Mouse (Mus musculus) heart, postnatal 10 days (tissue): ENCODE measurements at regions not wholly inside any gene's neighbourhood (a gene's known extent, or its start where the extent isn't known, plus 50 kb on each side); places are given as distances from the start of the nearest gene placed in this dataset.

ENCODE experiments used
- DNase-seq, 2 experiments: peaks; one replicate each; pipeline ENCODE4 v3.0.0; 2021
- intact Hi-C: fragments of 180-260 bp; cut with DNase I; formaldehyde crosslinking; loops from one replicate; pipeline ENCODE4 v1.15.1; 2025

- intact Hi-C loops, result no loop called here
- no peak for DNase-seq
Measured at GRCm38 (mm10) chr15:31979961-31980360, 197.1 kb upstream of the Tas2r119 start.

- no peak for DNase-seq
- intact Hi-C loops, result no loop called here
Measured at GRCm38 (mm10) chr15:31980791-31981190, 196.3 kb upstream of the Tas2r119 start.

GRCm38 (mm10) chr15:31987291-31987690, 189.8 kb upstream of the Tas2r119 start:
- intact Hi-C loops, result no loop called here
- DNase-seq, result no peak

GRCm38 (mm10) chr15:31989093-31989492, 188.0 kb upstream of the Tas2r119 start:
- intact Hi-C loops, result no loop called here

GRCm38 (mm10) chr15:31989593-31990290, 187.3 kb upstream of the Tas2r119 start:
- DNase-seq, result no peak
- intact Hi-C loops, result no loop called here

More at GRCm38 (mm10) chr15:31989093-31989492, 188.0 kb upstream of the Tas2r119 start:
- DNase-seq, result no peak

GRCm38 (mm10) chr15:31997996-31998395, 179.1 kb upstream of the Tas2r119 start:
- intact Hi-C loops, result no loop called here
- DNase-seq, result no peak

GRCm38 (mm10) chr15:31999553-31999952, 177.5 kb upstream of the Tas2r119 start:
- no peak for DNase-seq
- intact Hi-C loops, result no loop called here

- DNase-seq, result peak; percentile 77 to 80
- intact Hi-C loops, result no loop called here
Measured at GRCm38 (mm10) chr15:32002950-32003422, 174.1 kb upstream of the Tas2r119 start.

GRCm38 (mm10) chr15:32003489-32003888, 173.6 kb upstream of the Tas2r119 start:
- intact Hi-C loops, result no loop called here
- no peak for DNase-seq

GRCm38 (mm10) chr15:32005986-32006385, 171.1 kb upstream of the Tas2r119 start:
- intact Hi-C loops, result no loop called here
- DNase-seq, result no peak

GRCm38 (mm10) chr15:32009818-32010217, 167.3 kb upstream of the Tas2r119 start:
- no peak for DNase-seq
- intact Hi-C loops, result loop anchor here (5.0 kb wide), 3 partner anchors 232 to 557 kb away; partner anchors contain the start of gene Sema5a

GRCm38 (mm10) chr15:32012044-32012443, 165.0 kb upstream of the Tas2r119 start:
- DNase-seq, result peak; percentile 46 to 67
- intact Hi-C loops, result loop anchor here (2.0 to 5.0 kb wide), 4 partner anchors 230 to 707 kb away; partner anchors contain the start of gene Sema5a

GRCm38 (mm10) chr15:32012838-32013237, 164.3 kb upstream of the Tas2r119 start:
- intact Hi-C loops, result loop anchor here (2.0 to 5.0 kb wide), 4 partner anchors 229 to 706 kb away; partner anchors contain the start of gene Sema5a
- no peak for DNase-seq

- no peak for DNase-seq
- intact Hi-C loops, result no loop called here
Measured at GRCm38 (mm10) chr15:32015169-32015568, 161.9 kb upstream of the Tas2r119 start.

GRCm38 (mm10) chr15:32020323-32021008, 156.6 kb upstream of the Tas2r119 start:
- DNase-seq, result no peak

GRCm38 (mm10) chr15:32021009-32021602, 156.0 kb upstream of the Tas2r119 start:
- intact Hi-C loops, result no loop called here
- no peak for DNase-seq

More at GRCm38 (mm10) chr15:32020323-32021008, 156.6 kb upstream of the Tas2r119 start:
- intact Hi-C loops, result no loop called here

GRCm38 (mm10) chr15:32034091-32034490, 143.0 kb upstream of the Tas2r119 start:
- no peak for DNase-seq

GRCm38 (mm10) chr15:32034790-32035189, 142.3 kb upstream of the Tas2r119 start:
- peak in 1 of 2 experiments; percentile 23 for DNase-seq
- intact Hi-C loops, result no loop called here

More at GRCm38 (mm10) chr15:32034091-32034490, 143.0 kb upstream of the Tas2r119 start:
- intact Hi-C loops, result no loop called here

GRCm38 (mm10) chr15:32041764-32042163, 135.3 kb upstream of the Tas2r119 start:
- no peak for DNase-seq
- intact Hi-C loops, result no loop called here

- peak; percentile 76 to 78 for DNase-seq
- intact Hi-C loops, result no loop called here
Measured at GRCm38 (mm10) chr15:32042173-32042572, 134.9 kb upstream of the Tas2r119 start.

GRCm38 (mm10) chr15:32042589-32042988, 134.5 kb upstream of the Tas2r119 start:
- peak; percentile 35 to 38 for DNase-seq
- intact Hi-C loops, result no loop called here
